Mouse (Mus musculus): ENCODE measurements around the gene Olfr424.

The Olfr424 gene

GRCm38 (mm10) chr1:174131217-174131616, at the start of gene Olfr424:
TSS of gene Olfr424 (plus strand) at chr1:174131517.
- DNase-seq (ENCODE audit: low read depth), result no peak

- no peak for DNase-seq (ENCODE audit: low read depth)
These were observed 47.3 kb upstream of the Olfr424 start, which contains the start of gene Olfr429 for GRCm38 (mm10) chr1:174084031-174084430. TSS of gene Olfr429 (plus strand) at chr1:174084331.

- DNase-seq (ENCODE audit: low read depth), result no peak
These were observed 34.7 kb upstream of the Olfr424 start, which contains the start of gene Olfr427 for GRCm38 (mm10) chr1:174096591-174096990. TSS of gene Olfr427 (plus strand) at chr1:174096891.

GRCm38 (mm10) chr1:174103735-174104134, 27.6 kb upstream of the Olfr424 start:
- DNase-seq (ENCODE audit: low read depth), result no peak

- DNase-seq (ENCODE audit: low read depth), result no peak
These were observed 10.3 kb upstream of the Olfr424 start, which contains the start of gene Olfr231 for GRCm38 (mm10) chr1:174121062-174121461. TSS of gene Olfr231 (minus strand) at chr1:174121162.

GRCm38 (mm10) chr1:174131999-174132398, 682 bp downstream of the Olfr424 start:
- no peak for DNase-seq (ENCODE audit: low read depth)

GRCm38 (mm10) chr1:174141384-174141783, 10.1 kb downstream of the Olfr424 start:
- no peak for DNase-seq (ENCODE audit: low read depth)

- no peak for DNase-seq (ENCODE audit: low read depth)
These were observed 15.4 kb downstream of the Olfr424 start for GRCm38 (mm10) chr1:174146696-174147095.

- no peak for DNase-seq (ENCODE audit: low read depth)
These were observed 18.0 kb downstream of the Olfr424 start for GRCm38 (mm10) chr1:174149289-174149688.

GRCm38 (mm10) chr1:174155333-174155732, 24.0 kb downstream of the Olfr424 start, which contains the start of gene Olfr420:
TSS of gene Olfr420 (plus strand) at chr1:174155633.
- DNase-seq (ENCODE audit: low read depth), result no peak

GRCm38 (mm10) chr1:174157622-174158021, 26.3 kb downstream of the Olfr424 start:
- DNase-seq (ENCODE audit: low read depth), result no peak

GRCm38 (mm10) chr1:174158512-174158911, 27.2 kb downstream of the Olfr424 start:
- DNase-seq (ENCODE audit: low read depth), result no peak

- no peak for DNase-seq (ENCODE audit: low read depth)
These were observed 27.8 kb downstream of the Olfr424 start for GRCm38 (mm10) chr1:174159095-174159494.

GRCm38 (mm10) chr1:174169024-174169423, 37.7 kb downstream of the Olfr424 start:
- DNase-seq (ENCODE audit: low read depth), result peak; percentile 65

- no peak for DNase-seq (ENCODE audit: low read depth)
These were observed 39.6 kb downstream of the Olfr424 start for GRCm38 (mm10) chr1:174170706-174171501.

GRCm38 (mm10) chr1:174171537-174171936, 40.2 kb downstream of the Olfr424 start:
- peak; percentile 79 for DNase-seq (ENCODE audit: low read depth)

GRCm38 (mm10) chr1:174172605-174173004, 41.3 kb downstream of the Olfr424 start, which contains the start of gene Spta1:
TSS of gene Spta1 (plus strand) at chr1:174172776.
- DNase-seq (ENCODE audit: low read depth), result peak; percentile 82

Measured in c-Kit-positive CD71-positive TER-119-negative erythroid progenitor cells, embryonic 14.5 days (primary cell).